Mouse (Mus musculus) cerebellum, adult 9-10 months (tissue): Measurements from ENCODE around the gene Krt76.

Source experiments
- DNase-seq: peaks from one replicate; pipeline ENCODE4 v3.0.0; 2022

The Krt76 gene

GRCm38 (mm10) chr15:101859735-101860170 is 33.0 kb downstream of the Krt76 start:
- DNase-seq, result no peak

GRCm38 (mm10) chr15:101858673-101859425 is 33.9 kb downstream of the Krt76 start:
- DNase-seq, result no peak

GRCm38 (mm10) chr15:101856696-101857095 is 36.0 kb downstream of the Krt76 start:
- peak; percentile 9 for DNase-seq

- no peak for DNase-seq
Measured at GRCm38 (mm10) chr15:101855732-101856131, 37.0 kb downstream of the Krt76 start.

- no peak for DNase-seq
Measured at GRCm38 (mm10) chr15:101854294-101854693, 38.4 kb downstream of the Krt76 start.

GRCm38 (mm10) chr15:101852571-101852970 is 40.1 kb downstream of the Krt76 start:
- DNase-seq, result no peak

GRCm38 (mm10) chr15:101850694-101851093 is 42.0 kb downstream of the Krt76 start, which contains the start of gene Krt1:
Krt1 (minus strand) TSS chr15:101850794.
- DNase-seq, result no peak

- DNase-seq, result no peak
Measured at GRCm38 (mm10) chr15:101845971-101846403, 46.7 kb downstream of the Krt76 start.

GRCm38 (mm10) chr15:101843192-101843591 is 49.5 kb downstream of the Krt76 start:
- no peak for DNase-seq

- DNase-seq, result no peak
Measured at GRCm38 (mm10) chr15:101834784-101835328, 57.9 kb downstream of the Krt76 start.
